Mouse (Mus musculus) embryonic facial prominence, embryonic 11.5 days (tissue): ENCODE measurements at regions not wholly inside any gene's neighbourhood (a gene's known extent, or its start where the extent isn't known, plus 50 kb on each side); places are given as distances from the start of the nearest gene placed in this dataset.
A peak's percentile ranks its signal among the peaks of the same experiment; 100 is the strongest.

Source experiments
- ATAC-seq: fragments of 200-750 bp; cut with Nextera tagmentation; replicated peaks from 2 replicates; pipeline ENCODE4 v1.8.0; 2017; ENCODE audit warnings: low read depth; ENCODE audit not compliant: insufficient number of reproducible peaks, low FRiP score, low TSS enrichment
- DNase-seq: peaks from one replicate; pipeline ENCODE4 v3.0.0-alpha.2; 2015; ENCODE audit warnings: low spot score
- H3K27ac ChIP-seq: fragments of 300-500 bp; sonication (generic); replicated peaks from 2 replicates; pipeline ENCODE4 v1.5.1; 2014; ENCODE audit warnings: mild to moderate bottlenecking, low read depth, low read length, control low read depth
- H3K27me3 ChIP-seq: fragments of 300-500 bp; sonication (generic); 2 replicates; pipeline ENCODE4 v1.6.1; 2014; ENCODE audit warnings: mild to moderate bottlenecking, low read length, moderate library complexity, mixed read lengths; ENCODE audit not compliant: control insufficient read depth, insufficient read depth
- H3K36me3 ChIP-seq: fragments of 300-500 bp; sonication (generic); replicated peaks from 2 replicates; pipeline ENCODE4 v1.6.1; 2014; ENCODE audit warnings: low read depth, mild to moderate bottlenecking, low read length, moderate library complexity, mixed read lengths; ENCODE audit not compliant: control insufficient read depth, insufficient read depth
- H3K4me1 ChIP-seq: fragments of 300-500 bp; sonication (generic); 2 replicates; pipeline ENCODE4 v1.6.1; 2014; ENCODE audit warnings: low read length, mixed read lengths; ENCODE audit not compliant: control insufficient read depth, insufficient read depth
- H3K4me2 ChIP-seq: fragments of 300-500 bp; sonication (generic); 2 replicates; pipeline ENCODE4 v1.6.1; 2014; ENCODE audit warnings: low read depth, mild to moderate bottlenecking, control low read depth, low read length, moderate library complexity
- H3K4me3 ChIP-seq: fragments of 300-500 bp; sonication (generic); 2 replicates; pipeline ENCODE4 v1.5.1; 2014; ENCODE audit warnings: low read depth, low read length, control low read depth
- H3K9ac ChIP-seq: fragments of 300-500 bp; sonication (generic); replicated peaks from 2 replicates; pipeline ENCODE4 v1.6.1; 2014; ENCODE audit warnings: mild to moderate bottlenecking, control low read depth, low read length
- H3K9me3 ChIP-seq: fragments of 300-500 bp; sonication (generic); replicated peaks from 2 replicates; pipeline ENCODE4 v1.6.1; 2016; ENCODE audit warnings: mild to moderate bottlenecking, low read length, inconsistent platforms, mixed read lengths; ENCODE audit not compliant: control insufficient read depth
- WGBS: fragments of 180-500 bp; shearing (Covaris S2); extraction: QIAGEN DNeasy Blood & Tissue Kit; methylation state at CpG from one replicate; pipeline ENCODE4 v1.1.7; 2014; 5-methylcytosine and 5-hydroxymethylcytosine counted together

DNA sequence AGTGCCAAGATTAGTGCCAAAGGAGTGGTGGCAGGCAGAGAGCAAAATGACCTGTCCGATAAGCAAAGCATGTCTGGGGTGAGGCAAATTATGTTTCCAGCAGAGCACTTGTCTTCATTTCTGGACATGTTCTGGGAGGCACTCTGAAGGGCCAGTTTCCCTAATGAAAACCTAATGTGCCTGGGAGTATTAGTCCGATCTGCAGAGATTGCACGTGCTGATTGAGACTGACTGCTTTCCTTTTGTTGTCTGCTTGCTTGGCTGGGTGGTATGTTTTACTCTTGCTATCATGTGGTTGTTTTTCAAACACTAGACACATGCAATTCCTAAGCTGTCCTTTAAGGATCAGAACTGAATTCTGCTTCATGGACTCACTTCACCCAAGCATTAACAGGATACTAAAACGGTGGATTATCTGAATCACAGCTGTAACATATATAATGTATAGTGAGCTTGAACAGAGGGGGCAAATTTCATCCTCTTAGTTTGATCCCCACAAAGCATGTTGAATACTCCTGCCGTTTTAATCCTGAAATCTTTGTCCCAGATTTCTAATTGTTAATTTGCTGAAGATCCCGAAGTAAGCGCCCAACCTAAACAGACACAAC, 1589.8 kb downstream of the 4930444P10Rik start:
- Histone ChIP-seq H3K27ac (peak overlapping the region; percentile 68), H3K4me2 (peak overlapping the region; percentile 21; the same call in 1 of the 2 replicates), H3K27me3 (no peaks in the 10 kb centered on the region), H3K9ac (peak overlapping the region; percentile 39), H3K4me3 (peak overlapping the region; percentile 28; the same call in 1 of the 2 replicates), H3K4me1 (no peaks in the 10 kb centered on the region; the same call in 1 of the 2 replicates), H3K36me3 (no peaks in the 10 kb centered on the region), H3K9me3 (no peaks in the 10 kb centered on the region)
- ATAC-seq (no peak), DNase-seq (peak; percentile 73)
- 10% methylated on average over 7 of the region's 7 CpGs for WGBS

DNA sequence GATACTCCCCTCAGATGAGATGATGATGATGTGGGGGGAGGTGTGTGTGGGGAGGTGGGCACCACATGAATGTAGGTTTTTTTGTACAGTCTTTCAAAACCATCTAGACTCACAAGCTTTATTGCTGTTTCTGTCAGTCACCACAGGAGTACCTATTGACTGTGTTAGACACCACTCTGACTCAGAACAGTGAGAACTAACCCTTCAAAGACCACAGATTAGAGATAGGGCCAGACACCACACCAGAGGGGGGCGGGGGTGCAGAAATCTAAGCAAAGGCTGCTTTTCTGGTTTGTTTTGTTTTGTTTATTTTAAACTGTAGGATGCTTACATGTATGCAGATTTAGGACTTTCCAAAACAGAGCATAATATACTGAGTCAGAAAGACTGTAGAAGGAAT, 1594.0 kb downstream of the 4930444P10Rik start:
- 88% methylated on average over 1 of the region's 1 CpGs for WGBS
- ATAC-seq: no peak
- Histone ChIP-seq H3K27me3 (no peaks in the 10 kb centered on the region), H3K4me3 (no peak overlapping the region), H3K9me3 (no peaks in the 10 kb centered on the region), H3K27ac (no peak overlapping the region), H3K4me1 (no peaks in the 10 kb centered on the region; the same call in 1 of the 2 replicates), H3K4me2 (no peak overlapping the region), H3K36me3 (no peaks in the 10 kb centered on the region), H3K9ac (no peak overlapping the region)
- no peak for DNase-seq

DNA sequence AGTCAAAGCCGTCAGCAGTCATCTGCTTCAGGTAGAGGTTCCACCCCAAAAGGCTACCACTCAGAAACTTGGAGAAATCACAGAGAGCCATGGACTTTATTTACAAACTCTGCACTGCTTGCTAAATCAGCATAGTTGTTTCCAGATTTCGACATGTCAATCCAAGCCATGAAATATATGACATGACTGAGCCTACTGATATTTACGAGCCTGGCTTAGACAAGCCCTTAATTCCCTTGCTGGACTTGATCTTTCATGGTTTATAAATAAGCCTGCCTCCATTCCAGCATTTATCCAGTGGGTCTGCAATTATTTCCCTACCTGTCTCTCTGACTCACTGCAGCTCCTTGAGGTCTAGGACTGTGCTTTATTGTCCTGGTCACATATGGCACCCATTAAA, 1603.1 kb downstream of the 4930444P10Rik start:
- Histone ChIP-seq H3K4me2 (no peak overlapping the region), H3K27ac (no peak overlapping the region), H3K9me3 (no peaks in the 10 kb centered on the region), H3K9ac (no peak overlapping the region), H3K4me1 (no peaks in the 10 kb centered on the region; the same call in 1 of the 2 replicates), H3K4me3 (no peak overlapping the region), H3K27me3 (no peaks in the 10 kb centered on the region), H3K36me3 (no peaks in the 10 kb centered on the region)
- 37% methylated on average over 3 of the region's 3 CpGs for WGBS
- peak; percentile 56; the same call in 1 of the 2 replicates for ATAC-seq
- peak; percentile 55 for DNase-seq

DNA sequence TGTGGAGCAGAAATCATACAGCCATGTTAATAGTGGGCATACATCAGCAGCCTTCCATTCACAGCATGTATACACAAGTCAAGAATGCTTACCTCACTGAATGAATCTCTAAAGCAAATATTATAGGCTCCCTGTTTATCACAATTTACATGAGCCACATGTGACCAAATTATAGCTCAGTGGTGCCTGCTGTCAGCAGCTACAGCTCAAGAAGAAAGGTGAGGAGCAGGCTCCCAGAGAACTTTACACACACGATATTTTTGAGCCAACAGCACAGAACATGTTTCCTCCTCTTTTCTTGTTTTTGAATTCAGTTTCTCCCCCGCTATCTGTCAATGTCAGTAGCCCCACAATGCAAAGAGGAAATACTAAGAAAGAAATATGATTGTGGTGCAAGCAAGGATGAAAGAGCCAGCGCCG, 1605.4 kb downstream of the 4930444P10Rik start:
- DNase-seq: no peak
- 38% methylated on average over 4 of the region's 4 CpGs for WGBS
- Histone ChIP-seq H3K9me3 (no peaks in the 10 kb centered on the region), H3K9ac (no peak overlapping the region), H3K27ac (no peak overlapping the region), H3K4me3 (no peak overlapping the region), H3K36me3 (no peaks in the 10 kb centered on the region), H3K4me1 (no peaks in the 10 kb centered on the region; the same call in 1 of the 2 replicates), H3K27me3 (no peaks in the 10 kb centered on the region), H3K4me2 (no peak overlapping the region)
- no peak for ATAC-seq

DNA sequence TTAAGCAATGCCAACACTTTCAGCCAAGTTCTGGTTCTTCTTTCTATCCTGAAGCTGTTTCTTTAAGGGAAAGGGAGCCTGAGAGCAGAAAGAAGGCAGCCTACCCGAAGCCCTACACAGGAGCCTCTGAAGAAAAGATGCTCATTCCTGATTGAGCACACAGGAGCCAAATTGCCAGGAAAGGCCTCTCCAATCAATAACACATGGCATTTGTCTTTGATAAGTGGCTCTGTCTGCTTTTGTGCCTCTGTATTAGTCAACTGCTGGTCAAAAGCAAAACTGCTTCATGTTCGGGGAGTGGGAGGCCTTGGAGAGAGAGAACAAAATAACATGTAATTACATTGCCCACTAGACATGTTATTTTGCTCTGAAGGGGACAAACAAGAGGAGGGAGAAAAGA, 1607.4 kb downstream of the 4930444P10Rik start:
- DNase-seq (peak; percentile 70), ATAC-seq (no peak)
- Histone ChIP-seq H3K4me2 (no peak overlapping the region), H3K9me3 (no peaks in the 10 kb centered on the region), H3K9ac (no peak overlapping the region), H3K27me3 (no peaks in the 10 kb centered on the region), H3K27ac (no peak overlapping the region), H3K4me1 (no peaks in the 10 kb centered on the region; the same call in 1 of the 2 replicates), H3K4me3 (no peak overlapping the region), H3K36me3 (no peaks in the 10 kb centered on the region)
- 21% methylated on average over 2 of the region's 2 CpGs for WGBS

DNA sequence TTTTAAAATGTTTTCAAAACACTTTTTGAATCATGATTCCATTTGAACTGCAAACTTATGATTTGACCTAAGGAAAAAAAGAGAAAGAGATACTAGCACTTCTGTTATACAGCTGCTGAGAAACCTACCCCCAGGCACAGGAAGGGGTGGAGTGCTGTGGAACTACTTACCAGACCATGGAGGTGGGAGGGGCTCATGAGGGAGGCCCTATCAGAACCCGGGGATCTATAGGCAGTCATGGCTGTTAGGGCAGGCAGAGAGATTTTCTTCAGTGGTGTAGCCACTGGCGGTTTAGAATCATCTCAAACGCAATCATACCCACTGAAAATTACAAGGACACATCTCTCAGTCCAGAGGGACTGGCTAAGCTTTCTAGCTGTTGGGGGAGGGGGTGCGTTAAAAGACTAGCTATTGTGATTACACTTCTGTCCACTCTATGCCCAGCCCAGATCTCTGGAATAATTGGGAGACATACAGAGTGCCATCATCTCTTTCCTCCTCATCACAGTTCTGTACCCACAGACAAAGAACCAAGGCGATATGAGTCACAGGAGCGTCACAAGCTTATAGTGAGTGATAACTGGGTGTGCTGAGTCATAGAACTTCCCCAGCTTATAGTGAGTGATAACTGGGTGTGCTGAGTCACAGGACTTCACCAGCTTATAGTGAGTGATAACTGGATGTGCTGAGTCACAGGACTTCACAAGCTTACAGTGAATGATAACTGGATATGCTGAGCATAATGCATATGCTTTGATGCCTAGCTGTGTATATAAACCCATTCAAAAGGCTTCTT, 1608.8 kb downstream of the 4930444P10Rik start:
- 90% methylated on average over 6 of the region's 6 CpGs for WGBS
- H3K9me3 ChIP-seq: no peaks in the 10 kb centered on the region
- H3K4me3 ChIP-seq: no peak overlapping the region
- no peaks in the 10 kb centered on the region for H3K36me3 ChIP-seq
- DNase-seq: no peak
- no peak overlapping the region for H3K9ac ChIP-seq
- no peak overlapping the region for H3K4me2 ChIP-seq
- H3K4me1 ChIP-seq: no peaks in the 10 kb centered on the region; the same call in 1 of the 2 replicates
- ATAC-seq: 0 out of 2 replicates have a peak, but pooled peaks have one; percentile 52
- H3K27me3 ChIP-seq: no peaks in the 10 kb centered on the region
- H3K27ac ChIP-seq: no peak overlapping the region

DNA sequence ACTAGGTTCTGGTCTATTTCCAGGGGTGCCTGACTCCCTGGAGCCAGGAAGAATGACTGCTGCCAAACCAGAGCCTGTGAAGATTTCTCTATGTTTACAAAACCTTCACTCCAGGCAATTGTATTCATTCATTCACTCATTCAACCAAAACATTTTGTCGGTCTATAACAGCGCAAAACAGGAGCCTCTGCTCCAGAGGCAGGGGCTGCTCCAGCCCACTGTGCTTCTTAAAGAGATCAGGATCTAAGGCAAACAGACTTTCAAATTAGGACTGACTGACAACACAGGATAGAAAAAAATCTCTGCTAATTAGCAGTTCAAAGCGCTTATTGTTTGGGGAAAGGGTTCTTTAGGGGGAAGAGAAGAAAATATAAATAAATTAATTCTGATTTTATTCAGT, 1620.8 kb downstream of the 4930444P10Rik start:
- Histone ChIP-seq H3K27me3 (no peaks in the 10 kb centered on the region), H3K27ac (no peak overlapping the region), H3K4me3 (no peak overlapping the region), H3K9ac (no peak overlapping the region), H3K4me1 (no peaks in the 10 kb centered on the region), H3K9me3 (no peaks in the 10 kb centered on the region), H3K4me2 (no peak overlapping the region), H3K36me3 (no peaks in the 10 kb centered on the region)
- WGBS: 26% methylated on average over 3 of the region's 3 CpGs
- ATAC-seq (no peak), DNase-seq (no peak)

DNA sequence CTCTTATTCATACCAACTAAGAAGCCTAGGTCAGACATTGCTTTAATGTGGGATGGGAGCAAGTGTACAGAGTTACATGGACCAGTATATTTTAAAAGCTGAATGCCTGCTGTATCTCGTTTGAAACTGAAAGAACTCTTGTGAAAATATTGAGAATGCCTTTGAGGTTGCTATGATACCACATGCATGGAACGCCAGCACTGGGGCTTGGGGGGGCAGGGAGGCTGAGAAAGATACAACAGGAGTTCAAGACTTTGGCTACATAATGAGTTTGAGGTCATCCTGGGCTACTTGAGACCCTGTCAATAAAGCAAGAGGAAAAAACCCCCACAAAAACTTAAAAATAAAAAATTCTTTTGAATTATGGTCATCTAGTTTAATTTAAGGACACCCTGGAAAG, 1621.6 kb downstream of the 4930444P10Rik start:
- Histone ChIP-seq H3K9ac (no peak overlapping the region), H3K36me3 (no peaks in the 10 kb centered on the region), H3K9me3 (no peaks in the 10 kb centered on the region), H3K27ac (no peak overlapping the region), H3K4me1 (no peaks in the 10 kb centered on the region), H3K4me3 (no peak overlapping the region), H3K27me3 (no peaks in the 10 kb centered on the region), H3K4me2 (no peak overlapping the region)
- WGBS: 25% methylated on average over 2 of the region's 2 CpGs
- DNase-seq: no peak
- ATAC-seq: no peak
